Mouse (Mus musculus) kidney, embryonic 15.5 days (tissue): Measurements from ENCODE around the gene Pcbp2. TPM values are rescaled to one million over a fixed set of nuclear protein-coding genes. Genes with fewer than 3 reads are reported as not detected.
A peak's percentile ranks its signal among the peaks of the same experiment; 100 is the strongest.

Source experiments
- ATAC-seq: fragments of 200-750 bp; cut with Nextera tagmentation; replicated peaks from 2 replicates; pipeline ENCODE4 v1.8.0; 2017; ENCODE audit warnings: moderate TSS enrichment; ENCODE audit not compliant: low FRiP score
- H3K27ac ChIP-seq: fragments of 300-500 bp; sonication (generic); 2 replicates; pipeline ENCODE4 v1.5.1; 2015; ENCODE audit warnings: mild to moderate bottlenecking, inconsistent platforms
- H3K27me3 ChIP-seq: fragments of 300-500 bp; sonication (generic); 2 replicates; pipeline ENCODE4 v1.6.1; 2015; ENCODE audit warnings: inconsistent platforms
- H3K36me3 ChIP-seq: fragments of 300-500 bp; sonication (generic); 2 replicates; pipeline ENCODE4 v1.6.1; 2015; ENCODE audit warnings: inconsistent platforms
- H3K4me1 ChIP-seq: fragments of 300-500 bp; sonication (generic); 2 replicates; pipeline ENCODE4 v1.6.1; 2015; ENCODE audit warnings: inconsistent platforms
- H3K4me2 ChIP-seq: fragments of 300-500 bp; sonication (generic); 2 replicates; pipeline ENCODE4 v1.6.1; 2015; ENCODE audit warnings: moderate library complexity, mild to moderate bottlenecking, inconsistent platforms
- H3K4me3 ChIP-seq: fragments of 300-500 bp; sonication (generic); replicated peaks from 2 replicates; pipeline ENCODE4 v1.5.1; 2015; ENCODE audit warnings: mild to moderate bottlenecking, inconsistent platforms
- H3K9ac ChIP-seq: fragments of 300-500 bp; sonication (generic); 2 replicates; pipeline ENCODE4 v1.6.1; 2015; ENCODE audit warnings: mild to moderate bottlenecking, inconsistent platforms
- H3K9me3 ChIP-seq: fragments of 300-500 bp; sonication (generic); replicated peaks from 2 replicates; pipeline ENCODE4 v1.6.1; 2016; ENCODE audit warnings: inconsistent platforms
- WGBS: fragments of 180-500 bp; shearing (Covaris S2); methylation state at CpG from one replicate; pipeline ENCODE4 v1.1.7; 2015; ENCODE audit warnings: mixed read lengths; 5-methylcytosine and 5-hydroxymethylcytosine counted together
- polyA plus RNA-seq: library from polyadenylated mRNA; unstranded; fragments of >200 nt; fragmentation: Nextera tagmentation; extraction: Ambion mirVana; gene quantifications from 2 replicates; pipeline ENCODE4 v1.2.1, GENCODE M21; 2015

The Pcbp2 gene
- polyA plus RNA-seq, 1 experiment from 2014 or later: 210 TPM

GRCm38 (mm10) chr15:102501084-102501814 is 30.9 kb downstream of the Pcbp2 start:
- Histone ChIP-seq H3K27me3 (no peaks in the 10 kb centered on the region), H3K4me2 (no peak overlapping the region), H3K4me3 (no peak overlapping the region), H3K4me1 (peaks cover 14% of the 10 kb centered on the region), H3K9me3 (no peaks in the 10 kb centered on the region), H3K9ac (0 out of 2 replicates have a peak overlapping the region, but pooled peaks have one; percentile 0), H3K36me3 (peaks cover 90% of the 10 kb centered on the region), H3K27ac (no peak overlapping the region)
- WGBS: 85% methylated on average over 19 of the region's 19 CpGs
- no peak for ATAC-seq

- peaks cover 18% of the 10 kb centered on the region for H3K4me1 ChIP-seq
- H3K4me3 ChIP-seq: no peak overlapping the region
- no peak overlapping the region for H3K27ac ChIP-seq
- no peaks in the 10 kb centered on the region for H3K27me3 ChIP-seq
- no peaks in the 10 kb centered on the region for H3K9me3 ChIP-seq
- no peak overlapping the region for H3K4me2 ChIP-seq
- 62% methylated on average over 9 of the region's 9 CpGs for WGBS
- no peak overlapping the region for H3K9ac ChIP-seq
- H3K36me3 ChIP-seq: peaks cover 83% of the 10 kb centered on the region
- 0 out of 2 replicates have a peak, but pooled peaks have one; percentile 18 for ATAC-seq
Observed at GRCm38 (mm10) chr15:102502254-102502840, 32.0 kb downstream of the Pcbp2 start.

GRCm38 (mm10) chr15:102503447-102503846 is 33.1 kb downstream of the Pcbp2 start, which contains the start of gene Gm10337:
Gene Gm10337 (plus strand): TSS chr15:102503722.
- 92% methylated on average over 1 of the region's 1 CpGs for WGBS
- ATAC-seq: no peak
- H3K27me3 ChIP-seq: no peaks in the 10 kb centered on the region
- H3K9ac ChIP-seq: no peak within 1 kb of the TSS
- H3K4me2 ChIP-seq: no peak within 1 kb of the TSS
- no peak within 1 kb of the TSS for H3K4me3 ChIP-seq
- peaks cover 75% of the 10 kb centered on the region for H3K36me3 ChIP-seq
- H3K9me3 ChIP-seq: no peaks in the 10 kb centered on the region
- no peak within 1 kb of the TSS for H3K27ac ChIP-seq
- H3K4me1 ChIP-seq: peaks cover 18% of the 10 kb centered on the region

- WGBS: 88% methylated on average over 9 of the region's 9 CpGs
- H3K4me3 ChIP-seq: no peak overlapping the region
- no peak for ATAC-seq
- peaks cover 22% of the 10 kb centered on the region for H3K4me1 ChIP-seq
- H3K27me3 ChIP-seq: no peaks in the 10 kb centered on the region
- H3K9me3 ChIP-seq: no peaks in the 10 kb centered on the region
- H3K27ac ChIP-seq: no peak overlapping the region
- no peak overlapping the region for H3K4me2 ChIP-seq
- peaks cover 69% of the 10 kb centered on the region for H3K36me3 ChIP-seq
- H3K9ac ChIP-seq: no peak overlapping the region
Observed at GRCm38 (mm10) chr15:102503924-102504782, 33.8 kb downstream of the Pcbp2 start.

- no peak for ATAC-seq
- Histone ChIP-seq H3K9ac (no peak overlapping the region), H3K36me3 (peaks cover 59% of the 10 kb centered on the region), H3K27me3 (no peaks in the 10 kb centered on the region), H3K4me1 (peaks cover 32% of the 10 kb centered on the region), H3K4me3 (no peak overlapping the region), H3K4me2 (no peak overlapping the region), H3K27ac (no peak overlapping the region), H3K9me3 (no peaks in the 10 kb centered on the region)
- WGBS: 66% methylated on average over 12 of the region's 12 CpGs
Observed at GRCm38 (mm10) chr15:102505073-102505769, 34.9 kb downstream of the Pcbp2 start.

GRCm38 (mm10) chr15:102505770-102506463 is 35.6 kb downstream of the Pcbp2 start:
- ATAC-seq: no peak
- H3K9me3 ChIP-seq: no peaks in the 10 kb centered on the region
- H3K4me3 ChIP-seq: no peak overlapping the region
- peak overlapping the region; percentile 59 for H3K27ac ChIP-seq
- peaks cover 52% of the 10 kb centered on the region for H3K36me3 ChIP-seq
- no peak overlapping the region for H3K9ac ChIP-seq
- WGBS: 77% methylated on average over 9 of the region's 9 CpGs
- H3K27me3 ChIP-seq: no peaks in the 10 kb centered on the region
- peaks cover 39% of the 10 kb centered on the region for H3K4me1 ChIP-seq
- no peak overlapping the region for H3K4me2 ChIP-seq

- no peak overlapping the region for H3K27ac ChIP-seq
- no peak for ATAC-seq
- no peak overlapping the region for H3K4me3 ChIP-seq
- H3K27me3 ChIP-seq: no peaks in the 10 kb centered on the region
- peaks cover 46% of the 10 kb centered on the region for H3K36me3 ChIP-seq
- H3K4me2 ChIP-seq: no peak overlapping the region
- H3K4me1 ChIP-seq: peaks cover 45% of the 10 kb centered on the region
- WGBS: 17% methylated on average over 2 of the region's 2 CpGs
- no peaks in the 10 kb centered on the region for H3K9me3 ChIP-seq
- no peak overlapping the region for H3K9ac ChIP-seq
Observed at GRCm38 (mm10) chr15:102506464-102506830, 36.1 kb downstream of the Pcbp2 start.

- Histone ChIP-seq H3K9me3 (no peaks in the 10 kb centered on the region), H3K27me3 (no peaks in the 10 kb centered on the region), H3K4me2 (no peak overlapping the region), H3K27ac (no peak overlapping the region), H3K36me3 (peaks cover 42% of the 10 kb centered on the region), H3K9ac (no peak overlapping the region), H3K4me1 (peaks cover 49% of the 10 kb centered on the region), H3K4me3 (no peak overlapping the region)
- WGBS: 89% methylated on average over 1 of the region's 1 CpGs
- ATAC-seq: no peak
Observed at GRCm38 (mm10) chr15:102506864-102507263, 36.5 kb downstream of the Pcbp2 start.

GRCm38 (mm10) chr15:102507561-102507960 is 37.2 kb downstream of the Pcbp2 start:
- Histone ChIP-seq H3K27me3 (no peaks in the 10 kb centered on the region), H3K4me3 (no peak overlapping the region), H3K9ac (no peak overlapping the region), H3K9me3 (no peaks in the 10 kb centered on the region), H3K36me3 (peaks cover 35% of the 10 kb centered on the region), H3K4me1 (peaks cover 56% of the 10 kb centered on the region), H3K27ac (no peak overlapping the region), H3K4me2 (no peak overlapping the region)
- no peak for ATAC-seq

GRCm38 (mm10) chr15:102508336-102508735 is 38.0 kb downstream of the Pcbp2 start:
- H3K4me3 ChIP-seq: no peak overlapping the region
- H3K36me3 ChIP-seq: peaks cover 28% of the 10 kb centered on the region
- no peak overlapping the region for H3K27ac ChIP-seq
- peaks cover 62% of the 10 kb centered on the region for H3K4me1 ChIP-seq
- no peak overlapping the region for H3K4me2 ChIP-seq
- ATAC-seq: no peak
- WGBS: 85% methylated on average over 3 of the region's 3 CpGs
- no peaks in the 10 kb centered on the region for H3K27me3 ChIP-seq
- H3K9ac ChIP-seq: no peak overlapping the region
- no peaks in the 10 kb centered on the region for H3K9me3 ChIP-seq

- ATAC-seq: peak; percentile 55
- 5% methylated on average over 9 of the region's 9 CpGs for WGBS
Observed at GRCm38 (mm10) chr15:102510110-102510509, 39.8 kb downstream of the Pcbp2 start.

More at GRCm38 (mm10) chr15:102510110-102510509, 39.8 kb downstream of the Pcbp2 start:
- Histone ChIP-seq H3K4me2 (peak overlapping the region; percentile 88), H3K36me3 (peaks cover 10% of the 10 kb centered on the region), H3K9ac (peak overlapping the region; percentile 66), H3K27ac (peak overlapping the region; percentile 88), H3K4me1 (peaks cover 61% of the 10 kb centered on the region), H3K27me3 (no peaks in the 10 kb centered on the region), H3K4me3 (peak overlapping the region; percentile 63), H3K9me3 (no peaks in the 10 kb centered on the region)
